Mouse (Mus musculus): ENCODE data around the gene Pard3b. TPM values are rescaled to one million over a fixed set of nuclear protein-coding genes. Genes with fewer than 3 reads are reported as not detected.

Gene Pard3b
- total and polyA plus RNA-seq, 2 experiments, result 0.50 to 3.0 TPM

GRCm38 (mm10) chr1:62644631-62645278, 1006.1 kb downstream of the Pard3b start:
- Histone ChIP-seq H3K4me3 (ENCODE audit: insufficient read depth, low read depth, low read length) (no peak overlapping the region), H3K27me3 (ENCODE audit: control insufficient read depth, insufficient read depth, low read length) (no peaks in the 10 kb centered on the region), H3K4me1 (ENCODE audit: control insufficient read depth, insufficient read depth, low read length) (no peaks in the 10 kb centered on the region), H3K79me2 (ENCODE audit: control insufficient read depth, insufficient read depth, low read length) (no peaks in the 10 kb centered on the region), H3K9ac (ENCODE audit: low read depth, low read length) (no peak overlapping the region), H3K36me3 (ENCODE audit: control insufficient read depth, insufficient read depth, low read length) (no peaks in the 10 kb centered on the region), H3K27ac (replicated peaks; ENCODE audit: insufficient read depth, low read depth, low read length) (no peak overlapping the region)
- WGBS, result 80% methylated on average over 8 of the region's 8 CpGs
- TF ChIP-seq CTCF (IDR thresholded peaks at IDR 0.05; ENCODE audit: low read depth, low read length) (no peak), POLR2A (IDR thresholded peaks at IDR 0.05; ENCODE audit: extremely low read depth, insufficient read depth, low read length) (no peak)
- no peak for DNase-seq (ENCODE audit: extremely low read depth, low read depth, low spot score)

GRCm38 (mm10) chr1:62646812-62647211, 1008.2 kb downstream of the Pard3b start:
- no peaks in the 10 kb centered on the region for H3K79me2 ChIP-seq (ENCODE audit: control insufficient read depth, insufficient read depth, low read length)
- H3K36me3 ChIP-seq (ENCODE audit: control insufficient read depth, insufficient read depth, low read length), result no peaks in the 10 kb centered on the region
- no peak overlapping the region for H3K27ac ChIP-seq (replicated peaks; ENCODE audit: insufficient read depth, low read depth, low read length)
- 80% methylated on average over 2 of the region's 2 CpGs for WGBS
- TF ChIP-seq POLR2A (IDR thresholded peaks at IDR 0.05; ENCODE audit: extremely low read depth, insufficient read depth, low read length) (no peak), CTCF (IDR thresholded peaks at IDR 0.05; ENCODE audit: low read depth, low read length) (no peak)
- H3K4me3 ChIP-seq (ENCODE audit: insufficient read depth, low read depth, low read length), result no peak overlapping the region
- H3K27me3 ChIP-seq (ENCODE audit: control insufficient read depth, insufficient read depth, low read length), result no peaks in the 10 kb centered on the region
- no peaks in the 10 kb centered on the region for H3K4me1 ChIP-seq (ENCODE audit: control insufficient read depth, insufficient read depth, low read length)
- no peak overlapping the region for H3K9ac ChIP-seq (ENCODE audit: low read depth, low read length)
- DNase-seq (ENCODE audit: extremely low read depth, low read depth, low spot score), result no peak

- H3K9ac ChIP-seq (ENCODE audit: low read depth, low read length), result no peak overlapping the region
- 77% methylated on average over 6 of the region's 6 CpGs for WGBS
- H3K4me3 ChIP-seq (ENCODE audit: insufficient read depth, low read depth, low read length), result no peak overlapping the region
- DNase-seq (ENCODE audit: extremely low read depth, low read depth, low spot score), result no peak
- TF ChIP-seq CTCF (IDR thresholded peaks at IDR 0.05; ENCODE audit: low read depth, low read length), result no peak
- H3K4me1 ChIP-seq (ENCODE audit: control insufficient read depth, insufficient read depth, low read length), result no peaks in the 10 kb centered on the region
- no peaks in the 10 kb centered on the region for H3K79me2 ChIP-seq (ENCODE audit: control insufficient read depth, insufficient read depth, low read length)
- no peak overlapping the region for H3K27ac ChIP-seq (replicated peaks; ENCODE audit: insufficient read depth, low read depth, low read length)
- H3K36me3 ChIP-seq (ENCODE audit: control insufficient read depth, insufficient read depth, low read length), result no peaks in the 10 kb centered on the region
- no peaks in the 10 kb centered on the region for H3K27me3 ChIP-seq (ENCODE audit: control insufficient read depth, insufficient read depth, low read length)
Measured at GRCm38 (mm10) chr1:62648116-62648515, 1009.5 kb downstream of the Pard3b start.

- Histone ChIP-seq H3K27ac (replicated peaks; ENCODE audit: insufficient read depth, low read depth, low read length) (no peak overlapping the region), H3K27me3 (ENCODE audit: control insufficient read depth, insufficient read depth, low read length) (no peaks in the 10 kb centered on the region), H3K9ac (ENCODE audit: low read depth, low read length) (no peak overlapping the region), H3K4me1 (ENCODE audit: control insufficient read depth, insufficient read depth, low read length) (no peaks in the 10 kb centered on the region), H3K79me2 (ENCODE audit: control insufficient read depth, insufficient read depth, low read length) (no peaks in the 10 kb centered on the region), H3K4me3 (ENCODE audit: insufficient read depth, low read depth, low read length) (no peak overlapping the region), H3K36me3 (ENCODE audit: control insufficient read depth, insufficient read depth, low read length) (no peaks in the 10 kb centered on the region)
- no peak for DNase-seq (ENCODE audit: extremely low read depth, low read depth, low spot score)
- TF ChIP-seq CTCF (IDR thresholded peaks at IDR 0.05; ENCODE audit: low read depth, low read length) (no peak), POLR2A (IDR thresholded peaks at IDR 0.05; ENCODE audit: extremely low read depth, insufficient read depth, low read length) (no peak)
- WGBS, result 70% methylated on average over 5 of the region's 5 CpGs
Measured at GRCm38 (mm10) chr1:62648591-62648990, 1010.0 kb downstream of the Pard3b start.

- WGBS, result 95% methylated on average over 5 of the region's 5 CpGs
- Histone ChIP-seq H3K79me2 (ENCODE audit: control insufficient read depth, insufficient read depth, low read length) (no peaks in the 10 kb centered on the region), H3K4me1 (ENCODE audit: control insufficient read depth, insufficient read depth, low read length) (no peaks in the 10 kb centered on the region), H3K27me3 (ENCODE audit: control insufficient read depth, insufficient read depth, low read length) (no peaks in the 10 kb centered on the region), H3K4me3 (ENCODE audit: insufficient read depth, low read depth, low read length) (no peak overlapping the region), H3K27ac (replicated peaks; ENCODE audit: insufficient read depth, low read depth, low read length) (no peak overlapping the region), H3K9ac (ENCODE audit: low read depth, low read length) (no peak overlapping the region), H3K36me3 (ENCODE audit: control insufficient read depth, insufficient read depth, low read length) (no peaks in the 10 kb centered on the region)
- no peak for TF ChIP-seq CTCF (IDR thresholded peaks at IDR 0.05; ENCODE audit: low read depth, low read length)
- no peak for DNase-seq (ENCODE audit: extremely low read depth, low read depth, low spot score)
Measured at GRCm38 (mm10) chr1:62650491-62650890, 1011.9 kb downstream of the Pard3b start.

- TF ChIP-seq CTCF (IDR thresholded peaks at IDR 0.05; ENCODE audit: low read depth, low read length) (no peak), POLR2A (IDR thresholded peaks at IDR 0.05; ENCODE audit: extremely low read depth, insufficient read depth, low read length) (no peak)
- H3K79me2 ChIP-seq (ENCODE audit: control insufficient read depth, insufficient read depth, low read length), result no peaks in the 10 kb centered on the region
- no peaks in the 10 kb centered on the region for H3K4me1 ChIP-seq (ENCODE audit: control insufficient read depth, insufficient read depth, low read length)
- no peak overlapping the region for H3K27ac ChIP-seq (replicated peaks; ENCODE audit: insufficient read depth, low read depth, low read length)
- no peaks in the 10 kb centered on the region for H3K36me3 ChIP-seq (ENCODE audit: control insufficient read depth, insufficient read depth, low read length)
- 83% methylated on average over 6 of the region's 6 CpGs for WGBS
- DNase-seq (ENCODE audit: extremely low read depth, low read depth, low spot score), result no peak
- H3K27me3 ChIP-seq (ENCODE audit: control insufficient read depth, insufficient read depth, low read length), result no peaks in the 10 kb centered on the region
- H3K9ac ChIP-seq (ENCODE audit: low read depth, low read length), result no peak overlapping the region
- no peak overlapping the region for H3K4me3 ChIP-seq (ENCODE audit: insufficient read depth, low read depth, low read length)
Measured at GRCm38 (mm10) chr1:62654436-62654835, 1015.8 kb downstream of the Pard3b start.

All from liver, adult 2 months (tissue).